Mouse (Mus musculus) ovary, postnatal 14 days (tissue): ENCODE results near the gene Inafm1.
"Not testable (repeated sequence)": the region's sequence is repeated elsewhere in the genome, so short reads cannot be mapped to it uniquely, and the experiment has no call there.

Experiments
- DNase-seq: peaks from one replicate; pipeline ENCODE4 v3.0.0; 2022; ENCODE audit warnings: low spot score

Gene Inafm1

GRCm38 (mm10) chr7:16261097-16261496, 12.3 kb downstream of the Inafm1 start:
- no peak for DNase-seq

- no peak for DNase-seq
Observed at GRCm38 (mm10) chr7:16259110-16259590, 14.3 kb downstream of the Inafm1 start, which contains the start of gene C5ar1. Gene C5ar1 (minus strand): TSS chr7:16259540.

GRCm38 (mm10) chr7:16257830-16258229, 15.6 kb downstream of the Inafm1 start:
- no peak for DNase-seq

GRCm38 (mm10) chr7:16255963-16256362, 17.5 kb downstream of the Inafm1 start:
- not testable (repeated sequence) for DNase-seq

- DNase-seq = no peak
Observed at GRCm38 (mm10) chr7:16254195-16254594, 19.2 kb downstream of the Inafm1 start.

GRCm38 (mm10) chr7:16250687-16251086, 22.7 kb downstream of the Inafm1 start:
- no peak for DNase-seq

GRCm38 (mm10) chr7:16245958-16246357, 27.5 kb downstream of the Inafm1 start:
- DNase-seq = no peak

- DNase-seq = no peak
Observed at GRCm38 (mm10) chr7:16244067-16244466, 29.4 kb downstream of the Inafm1 start, which contains the start of gene C5ar2. Gene C5ar2 (minus strand): TSS chr7:16244154.

- DNase-seq = no peak
Observed at GRCm38 (mm10) chr7:16242198-16242597, 31.2 kb downstream of the Inafm1 start.

GRCm38 (mm10) chr7:16241787-16242186, 31.6 kb downstream of the Inafm1 start:
- DNase-seq = no peak

- no peak for DNase-seq
Observed at GRCm38 (mm10) chr7:16240978-16241303, 32.5 kb downstream of the Inafm1 start.

- no peak for DNase-seq
Observed at GRCm38 (mm10) chr7:16240281-16240977, 33.0 kb downstream of the Inafm1 start.

GRCm38 (mm10) chr7:16239554-16239997, 33.8 kb downstream of the Inafm1 start:
- DNase-seq = no peak

GRCm38 (mm10) chr7:16229869-16230268, 43.5 kb downstream of the Inafm1 start:
- DNase-seq = no peak
